Mouse (Mus musculus): ENCODE results near the gene Gm12569. TPM values are rescaled to one million over a fixed set of nuclear protein-coding genes. Genes with fewer than 3 reads are reported as not detected.

The Gm12569 gene
- total RNA-seq (2021), result not detected

DNA sequence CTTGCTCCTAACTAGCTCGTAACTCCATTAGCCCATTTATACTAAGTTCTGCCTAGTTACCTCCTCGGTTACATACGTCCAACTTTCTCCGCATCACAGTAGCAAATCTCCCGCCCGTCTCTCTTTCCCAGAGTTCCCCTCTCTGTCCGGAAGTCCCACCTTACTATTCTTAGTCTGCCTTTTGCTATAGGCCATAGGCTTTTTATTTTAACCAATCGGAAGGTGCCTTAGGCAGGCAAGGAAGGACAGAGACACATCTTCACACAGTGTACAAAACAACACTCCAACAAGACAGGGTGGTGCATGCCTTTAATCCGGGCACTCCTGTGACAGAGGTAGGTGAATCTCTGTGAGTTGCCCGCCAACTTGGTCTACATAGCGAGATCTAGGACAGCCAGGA is at the start of gene Gm12569:
Gm12569 (plus strand) TSS at position 166 of the 400 bp plus-strand sequence.
- no peak for DNase-seq (ENCODE audit: extremely low spot score in 1 of 2, low spot score in 2 of 2)
- intact Hi-C loops (cut with DNase I), result no loop called here

DNA sequence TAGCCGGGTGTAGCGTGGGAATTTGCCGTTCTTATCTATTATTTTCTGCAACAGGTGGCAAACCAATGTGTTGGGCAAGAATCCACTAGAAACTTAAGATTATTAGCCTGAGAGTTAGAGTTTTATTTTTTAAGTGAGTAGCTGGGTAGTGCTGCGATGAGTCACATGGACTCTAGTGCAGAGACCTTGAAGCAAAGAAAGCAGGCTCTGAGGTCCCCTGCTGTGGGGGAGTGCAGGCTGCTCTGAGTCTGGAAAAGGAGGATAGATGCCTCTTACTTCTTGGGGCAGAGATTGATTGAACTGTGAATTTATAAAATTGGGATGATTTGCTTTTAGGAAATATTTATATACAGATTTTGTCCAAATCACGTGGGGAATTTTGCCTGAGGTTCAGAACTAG is 17.5 kb upstream of the Gm12569 start:
- intact Hi-C loops (cut with DNase I), result no loop called here
- no peak for DNase-seq (ENCODE audit: extremely low spot score in 1 of 2, low spot score in 2 of 2)

DNA sequence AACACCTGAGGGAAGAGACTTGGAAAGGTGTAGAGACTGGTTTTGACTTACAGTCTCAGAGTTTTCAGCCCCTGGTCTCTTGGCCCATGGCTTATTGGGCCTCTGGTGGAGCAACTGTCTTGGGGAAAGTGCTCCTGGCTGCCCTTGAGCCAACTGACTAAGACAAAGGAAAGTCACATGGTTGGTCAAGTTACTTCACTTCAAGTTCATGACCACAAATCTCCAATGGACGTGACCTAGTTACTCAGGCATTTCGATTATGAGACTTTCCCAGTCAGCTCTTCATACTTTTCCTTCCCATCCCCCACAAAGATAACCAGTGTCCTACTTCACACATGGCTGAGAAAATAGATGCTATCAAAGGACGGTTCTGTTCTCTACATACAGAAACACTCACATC is 12.5 kb upstream of the Gm12569 start:
- no peak for DNase-seq (ENCODE audit: extremely low spot score in 1 of 2, low spot score in 2 of 2)
- intact Hi-C loops (cut with DNase I), result no loop called here

DNA sequence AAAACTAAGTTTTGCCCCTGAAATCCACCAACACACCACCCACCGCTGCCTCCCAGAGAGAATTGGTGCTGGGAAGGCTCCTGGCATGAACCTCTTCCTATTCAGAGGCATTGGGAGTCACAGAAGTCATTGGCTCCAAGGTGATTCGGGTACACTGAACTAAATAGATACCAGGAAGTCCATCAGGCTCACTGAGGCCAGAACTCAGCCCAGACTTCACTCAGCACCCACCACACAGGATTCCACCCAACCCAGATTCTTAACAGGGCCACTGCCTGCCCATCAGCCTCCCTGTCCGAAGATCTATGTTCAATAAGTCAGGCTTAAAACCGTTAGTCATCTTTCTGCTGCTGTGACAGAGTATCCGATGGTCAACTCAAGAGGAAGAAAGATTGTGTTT is 8.8 kb upstream of the Gm12569 start:
- intact Hi-C loops (cut with DNase I), result loop anchor here (10.0 kb wide), 1 partner anchor 1093 kb away; no protein-coding TSS in a partner anchor
- DNase-seq (ENCODE audit: extremely low spot score in 1 of 2, low spot score in 2 of 2), result no peak

DNA sequence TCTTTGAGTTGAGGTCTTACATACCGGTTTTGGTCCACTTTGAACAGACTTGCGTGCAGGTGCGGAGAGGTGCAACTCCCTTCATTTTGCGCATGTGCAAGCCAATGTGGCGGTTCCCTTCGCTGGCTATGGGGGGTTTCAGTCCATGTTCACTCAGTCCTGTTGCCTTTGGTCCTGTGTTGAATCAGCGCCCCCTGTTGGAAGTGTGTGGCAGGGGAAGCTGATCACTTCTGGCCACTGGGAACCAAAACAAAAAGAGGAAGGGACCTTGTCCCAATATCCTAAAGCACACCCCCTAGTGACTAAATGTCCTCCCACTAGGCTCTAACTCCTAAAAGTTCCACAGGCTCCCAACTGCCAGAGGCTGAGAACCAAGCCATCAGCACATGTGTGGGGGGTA is 6.3 kb upstream of the Gm12569 start:
- DNase-seq (ENCODE audit: extremely low spot score in 1 of 2, low spot score in 2 of 2), result no peak
- intact Hi-C loops (cut with DNase I), result loop anchor here (10.0 kb wide), 1 partner anchor 1091 kb away; no protein-coding TSS in a partner anchor

DNA sequence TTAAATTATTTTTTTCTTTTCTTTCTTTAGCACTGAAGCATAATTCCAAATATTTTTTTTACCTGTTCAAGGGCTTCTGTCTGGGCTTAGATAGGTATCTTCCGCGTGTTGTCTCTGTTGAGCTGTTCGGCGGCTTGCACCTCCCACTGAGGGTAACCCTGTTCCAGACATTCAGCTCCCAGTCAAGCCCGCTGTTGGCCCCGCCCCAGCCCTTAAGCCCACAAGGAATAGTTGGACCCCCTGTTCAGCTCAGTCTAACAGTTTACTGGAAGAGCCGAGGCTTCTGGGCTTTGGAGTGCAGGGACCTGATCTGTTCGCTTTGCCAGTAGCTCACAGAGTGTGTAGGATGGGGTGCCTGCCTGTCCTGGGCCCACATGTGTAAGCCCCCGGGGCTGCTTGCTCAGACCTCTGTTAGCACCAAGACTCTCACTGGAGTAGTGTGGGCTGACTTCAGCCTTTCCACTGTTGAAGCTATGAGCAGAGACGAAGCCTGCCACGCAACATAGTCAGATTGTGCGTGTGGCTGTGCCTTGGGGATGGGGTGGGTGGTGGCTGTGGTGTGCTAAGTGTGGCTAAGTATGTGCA is 785 bp upstream of the Gm12569 start:
- intact Hi-C loops (cut with DNase I), result loop anchor here (10.0 kb wide), 1 partner anchor 1085 kb away; no protein-coding TSS in a partner anchor
- DNase-seq (ENCODE audit: extremely low spot score in 1 of 2, low spot score in 2 of 2), result no peak

DNA sequence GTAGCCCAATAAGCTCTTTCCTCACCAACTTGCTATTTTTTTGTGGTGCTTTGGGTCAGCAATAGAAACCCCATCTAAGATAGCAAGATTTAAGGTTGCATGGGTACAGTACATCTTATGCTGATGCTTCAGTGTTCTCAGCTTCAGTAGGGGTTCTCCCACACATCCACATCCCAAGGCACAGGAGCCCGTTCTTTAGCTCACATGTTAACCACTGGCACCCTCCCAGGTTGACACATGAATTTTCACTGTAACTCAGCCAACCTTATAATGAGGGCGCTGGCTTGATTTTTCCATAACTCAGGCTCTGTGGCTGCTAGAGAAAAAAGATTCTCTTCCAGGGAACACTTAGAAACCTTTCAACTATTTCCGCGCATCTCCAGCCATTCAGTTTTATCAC is 6.8 kb downstream of the Gm12569 start:
- intact Hi-C loops (cut with DNase I), result no loop called here

DNA sequence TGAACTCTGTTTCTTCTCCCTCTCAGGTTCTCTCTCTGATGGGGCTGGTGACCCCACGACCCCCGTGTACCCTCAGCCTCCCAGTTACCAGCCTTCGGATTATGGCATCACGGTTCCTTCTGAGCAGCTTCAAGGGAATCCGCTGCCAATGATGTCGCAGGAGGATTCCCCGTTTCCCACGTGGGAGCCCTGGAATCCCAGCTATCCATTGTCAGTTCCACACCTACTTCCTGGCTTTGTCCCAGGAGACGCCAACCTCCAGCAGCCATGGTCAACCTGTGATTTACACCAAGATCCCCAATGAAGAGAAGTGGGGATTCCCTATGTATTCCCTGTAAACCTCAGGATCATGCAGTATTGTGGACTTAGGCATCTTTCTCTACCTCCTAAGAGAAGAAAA is 14.4 kb downstream of the Gm12569 start:
- DNase-seq (ENCODE audit: extremely low spot score in 1 of 2, low spot score in 2 of 2), result no peak
- intact Hi-C loops (cut with DNase I), result no loop called here

More for the DNA sequence above, 6.8 kb downstream of the Gm12569 start:
- peak; percentile 23 to 40 for DNase-seq (ENCODE audit: extremely low spot score in 1 of 2, low spot score in 2 of 2)

DNA sequence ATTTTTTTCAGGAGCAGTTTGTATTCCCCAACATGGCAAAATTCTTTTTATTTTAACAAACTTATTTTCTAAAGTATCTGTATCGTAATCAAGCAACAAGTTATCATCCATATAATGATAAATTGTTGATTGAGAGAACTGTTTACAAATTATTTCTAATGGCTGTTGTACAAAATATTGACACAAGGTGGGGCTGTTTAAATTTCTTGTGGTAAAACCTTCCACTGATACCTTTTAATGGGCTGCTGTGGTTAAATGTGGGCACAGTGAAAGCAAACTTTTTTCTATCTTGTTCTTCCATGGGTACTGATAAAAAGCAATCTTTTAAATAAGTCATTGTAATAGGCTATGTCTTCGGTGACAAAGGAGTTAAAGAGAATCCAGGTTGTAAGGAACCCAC is 22.6 kb downstream of the Gm12569 start:
- no peak for DNase-seq (ENCODE audit: extremely low spot score in 1 of 2, low spot score in 2 of 2)
- intact Hi-C loops (cut with DNase I), result no loop called here

DNA sequence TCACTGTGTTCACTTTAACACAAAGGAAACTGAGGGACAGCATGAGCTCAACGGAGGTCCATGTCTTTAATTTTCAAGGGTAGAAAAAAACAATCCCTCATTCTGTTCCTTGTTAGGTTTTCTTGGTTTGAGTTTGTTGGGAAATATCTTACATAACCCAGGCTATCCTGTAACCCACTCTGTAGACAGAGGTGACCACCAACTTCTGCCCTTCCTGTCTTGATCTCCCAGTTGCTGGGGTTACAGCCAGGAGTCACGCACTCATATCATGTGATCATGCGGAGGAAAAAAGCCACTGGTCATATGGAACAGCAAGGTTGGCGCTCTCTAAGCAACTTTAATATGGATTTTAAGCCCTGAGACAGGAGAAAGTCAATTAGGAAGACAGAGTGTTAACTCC is 36.7 kb downstream of the Gm12569 start:
- DNase-seq (ENCODE audit: extremely low spot score in 1 of 2, low spot score in 2 of 2), result no peak
- intact Hi-C loops (cut with DNase I), result no loop called here

DNA sequence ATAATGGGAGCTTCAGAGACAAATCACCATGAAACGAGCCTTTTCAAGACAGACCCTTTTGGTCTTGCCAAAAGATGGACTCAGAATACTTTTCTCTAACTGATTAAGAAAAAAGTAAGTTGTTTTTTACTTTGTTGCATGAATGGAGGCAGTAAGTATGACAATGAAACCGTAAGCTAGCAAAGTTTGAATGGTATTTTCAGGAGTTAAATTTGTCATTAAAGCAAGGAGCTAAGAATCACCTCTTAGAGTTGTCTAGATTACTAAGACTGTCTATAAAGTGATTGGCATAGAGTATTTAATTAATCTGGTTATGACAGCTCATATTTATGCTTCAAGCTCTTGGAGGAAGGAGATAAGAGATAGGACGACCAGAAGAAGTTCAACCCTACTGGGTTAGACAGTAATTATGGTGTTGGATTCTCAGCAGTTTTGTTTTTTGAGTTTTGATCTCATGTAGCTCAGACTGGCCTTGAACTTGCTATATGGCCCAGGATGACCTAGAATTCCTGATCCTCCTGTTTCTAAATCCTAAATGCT is 41.5 kb downstream of the Gm12569 start, which contains the start of gene Clk4:
Clk4 (plus strand) TSS at position 51 of the 540 bp plus-strand sequence.
- no peak for DNase-seq (ENCODE audit: extremely low spot score in 1 of 2, low spot score in 2 of 2)
- intact Hi-C loops (cut with DNase I), result loop anchor here (10.0 kb wide), 1 partner anchor 197 kb away; no protein-coding TSS in a partner anchor

DNA sequence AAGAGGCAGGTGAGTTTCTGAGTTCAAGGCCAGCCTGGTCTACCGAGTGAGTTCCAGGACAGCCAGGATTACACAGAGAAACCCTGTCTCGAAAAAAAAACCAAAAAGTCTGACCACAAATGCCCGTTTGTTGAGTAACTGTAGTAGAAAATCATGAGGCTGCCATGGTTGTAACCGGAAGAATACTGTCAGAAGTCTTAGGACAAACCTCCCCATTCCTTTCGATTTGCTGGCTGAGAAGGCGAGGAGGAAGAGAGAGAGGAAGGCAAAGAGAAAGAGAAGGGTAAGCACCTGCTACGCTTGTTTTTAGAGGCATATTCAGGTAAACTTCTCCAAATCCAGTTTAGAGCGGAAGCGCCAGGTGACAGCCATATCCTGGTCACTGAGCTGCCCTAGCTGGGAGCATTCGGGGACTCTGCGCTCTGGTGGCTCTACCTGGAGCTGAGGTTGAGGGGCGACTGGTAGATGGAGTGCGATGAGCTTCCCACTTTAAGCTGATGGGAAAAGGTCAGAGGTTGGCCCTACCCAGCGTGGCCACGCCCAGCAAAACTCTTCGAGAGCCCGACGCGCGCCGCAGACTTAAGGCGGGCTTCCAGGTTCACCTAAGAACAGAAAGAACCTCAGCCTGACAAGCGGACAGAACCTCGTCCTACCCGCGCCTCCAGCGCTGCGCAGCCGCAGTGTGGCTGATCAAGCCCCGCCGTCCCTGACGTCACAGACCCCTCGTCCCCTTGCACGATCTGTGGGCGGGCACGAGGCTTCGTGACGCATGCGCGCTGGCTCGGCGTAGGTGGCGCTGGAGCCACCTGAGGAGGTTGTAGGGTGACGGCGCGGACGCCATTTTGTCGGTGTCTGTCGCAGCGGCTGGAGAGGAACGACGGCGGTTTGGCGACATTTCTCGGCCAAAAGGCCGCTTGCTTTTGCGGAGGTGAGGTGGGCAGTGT is 42.3 kb downstream of the Gm12569 start, which contains the start of gene BC049762:
BC049762 (minus strand) TSS at position 705 of the 944 bp plus-strand sequence.
- DNase-seq (ENCODE audit: extremely low spot score in 1 of 2, low spot score in 2 of 2), result peak; percentile 98 to 99
- intact Hi-C loops (cut with DNase I), result loop anchor here (10.0 kb wide), 1 partner anchor 198 kb away; no protein-coding TSS in a partner anchor

DNA sequence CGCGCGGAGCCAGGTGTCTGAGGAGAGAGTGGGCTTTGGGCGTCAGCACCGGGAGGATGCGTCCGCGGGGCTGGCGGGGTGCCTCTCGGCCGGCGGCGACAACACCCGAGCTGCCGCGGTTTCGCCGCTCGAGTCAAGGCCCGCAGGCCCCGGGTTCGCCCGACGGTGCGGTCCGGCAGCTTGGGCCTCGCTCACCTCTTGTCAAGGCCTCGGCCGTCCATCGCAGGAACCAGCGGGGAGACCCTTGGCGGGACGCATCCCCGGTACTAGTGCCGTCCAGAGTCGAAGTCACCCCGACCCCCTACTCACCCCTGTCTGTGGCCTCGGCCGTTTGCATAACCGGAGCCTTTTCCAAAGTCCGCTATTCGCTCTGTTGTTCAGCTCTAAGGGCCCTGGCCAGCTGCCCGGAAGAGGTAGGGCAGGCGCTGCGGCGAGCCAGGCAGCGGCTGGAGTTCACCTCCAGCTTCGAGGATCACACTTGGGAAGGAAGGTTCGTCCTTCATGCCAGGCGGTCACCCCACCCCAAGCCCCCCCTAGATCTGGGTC is 43.1 kb downstream of the Gm12569 start:
- DNase-seq (ENCODE audit: extremely low spot score in 1 of 2, low spot score in 2 of 2), result peak; percentile 41 to 73
- intact Hi-C loops (cut with DNase I), result loop anchor here (10.0 kb wide), 1 partner anchor 199 kb away; no protein-coding TSS in a partner anchor

DNA sequence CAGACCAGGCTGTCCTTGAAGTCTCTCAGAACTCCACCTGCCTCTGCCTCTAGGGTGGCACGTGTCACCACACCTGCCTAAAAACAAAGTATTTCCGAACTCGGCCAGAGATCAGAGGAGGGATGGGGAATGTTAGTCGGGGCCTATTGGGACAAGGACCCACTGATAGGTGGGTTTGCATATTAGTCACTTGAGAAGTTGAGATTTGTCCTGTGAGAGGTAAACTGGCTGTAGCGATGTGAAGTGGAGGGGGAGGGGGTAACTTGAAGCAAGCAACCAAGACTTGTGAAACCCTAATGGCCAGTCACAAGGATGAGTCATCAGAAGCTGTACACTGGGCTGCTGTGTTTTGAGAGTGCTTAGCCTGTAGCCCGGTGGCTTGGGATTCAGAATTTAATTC is 44.1 kb downstream of the Gm12569 start:
- intact Hi-C loops (cut with DNase I), result loop anchor here (10.0 kb wide), 1 partner anchor 200 kb away; no protein-coding TSS in a partner anchor
- no peak for DNase-seq (ENCODE audit: extremely low spot score in 1 of 2, low spot score in 2 of 2)

DNA sequence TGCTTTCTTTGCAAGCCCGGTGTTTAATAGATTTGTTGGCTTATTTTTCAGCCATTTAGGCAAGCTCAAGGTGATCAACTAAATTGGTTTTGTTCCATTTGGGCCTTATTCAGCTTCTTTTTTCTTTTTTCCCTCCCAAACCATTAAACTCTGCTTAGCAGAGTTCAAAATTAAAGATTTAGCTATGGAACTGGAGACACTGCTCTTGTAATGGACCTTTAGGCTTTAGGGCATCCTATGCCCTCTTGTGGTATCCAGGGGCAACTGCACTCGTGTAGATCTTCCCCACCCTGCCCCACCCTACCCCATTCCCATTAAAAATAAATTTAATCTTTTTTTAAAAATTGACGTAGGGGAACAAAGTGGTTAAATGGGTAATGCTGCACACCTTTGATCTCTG is 45.1 kb downstream of the Gm12569 start:
- intact Hi-C loops (cut with DNase I), result loop anchor here (5.0 to 10.0 kb wide), 2 partner anchors 201 to 323 kb away; partner anchors contain the start of gene 4933414I15Rik
- no peak for DNase-seq (ENCODE audit: extremely low spot score in 1 of 2, low spot score in 2 of 2)

DNA sequence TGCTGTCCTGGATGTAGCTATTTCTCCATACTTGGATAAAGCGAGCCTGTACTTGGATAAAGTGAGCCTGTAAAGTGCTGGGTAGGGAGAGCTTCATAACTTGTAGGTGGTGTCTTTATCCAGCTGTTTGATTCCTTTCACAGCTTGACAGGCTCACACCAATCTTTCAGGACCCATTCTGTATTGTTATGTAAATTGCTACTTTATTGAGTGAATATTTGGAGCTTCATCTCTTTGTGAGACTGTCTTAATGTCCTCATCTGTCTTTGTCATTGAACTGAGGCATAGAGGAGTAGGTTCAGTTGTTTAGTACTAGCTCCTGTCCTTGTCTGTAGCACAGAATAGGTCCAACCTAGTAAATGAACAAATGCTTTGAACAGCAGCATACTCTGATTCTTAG is 54.1 kb downstream of the Gm12569 start:
- DNase-seq (ENCODE audit: extremely low spot score in 1 of 2, low spot score in 2 of 2), result no peak

More for the DNA sequence above, 54.1 kb downstream of the Gm12569 start:
- intact Hi-C loops (cut with DNase I), result no loop called here
